Mouse (Mus musculus) layer of hippocampus, adult 2 months (tissue): ENCODE measurements around the gene Kmt2c. TPM values are rescaled to one million over a fixed set of nuclear protein-coding genes. Genes with fewer than 3 reads are reported as not detected.

Experiments used
- DNase-seq, 2 experiments: peaks; one replicate each; pipeline ENCODE4 v3.0.0; 2022; ENCODE audit warnings: low spot score in 2 of 2
- H3K27ac ChIP-seq: fragments of 200-600 bp; 2 replicates; pipeline ENCODE4 v1.8.1; 2022
- H3K4me3 ChIP-seq: fragments of 200-600 bp; 2 replicates; pipeline ENCODE4 v1.8.1; 2022; ENCODE audit warnings: mild to moderate bottlenecking
- CTCF ChIP-seq: fragments of 200-600 bp; conservative IDR thresholded peaks from 2 replicates; pipeline ENCODE4 v1.8.1; 2022; ENCODE audit warnings: antibody characterized with exemption, mild to moderate bottlenecking, moderate library complexity
- long read RNA-seq, 2 experiments: library from polyadenylated mRNA; stranded (forward); transcript quantifications; one replicate each; pipeline ENCODE4 v2.0.0; 2021; ENCODE audit warnings: borderline mapping rate in 2 of 2
- total RNA-seq, 2 experiments: library from RNA; stranded (reverse); gene quantifications; 2 replicates each; pipeline ENCODE4 v1.2.3; 2021

Gene Kmt2c
- 10 to 100 TPM; 79.3 to 89.9 TPM for total RNA-seq
- long read RNA-seq, experiment 1, partial matches to known transcripts = 3 of 4 reads
- long read RNA-seq, experiment 1, other reads (novel, unspliced or antisense) = 1 of 4 reads
- long read RNA-seq, experiment 2, partial matches to known transcripts = 3 of 5 reads
- long read RNA-seq, experiment 2, other reads (novel, unspliced or antisense) = 2 of 5 reads

DNA sequence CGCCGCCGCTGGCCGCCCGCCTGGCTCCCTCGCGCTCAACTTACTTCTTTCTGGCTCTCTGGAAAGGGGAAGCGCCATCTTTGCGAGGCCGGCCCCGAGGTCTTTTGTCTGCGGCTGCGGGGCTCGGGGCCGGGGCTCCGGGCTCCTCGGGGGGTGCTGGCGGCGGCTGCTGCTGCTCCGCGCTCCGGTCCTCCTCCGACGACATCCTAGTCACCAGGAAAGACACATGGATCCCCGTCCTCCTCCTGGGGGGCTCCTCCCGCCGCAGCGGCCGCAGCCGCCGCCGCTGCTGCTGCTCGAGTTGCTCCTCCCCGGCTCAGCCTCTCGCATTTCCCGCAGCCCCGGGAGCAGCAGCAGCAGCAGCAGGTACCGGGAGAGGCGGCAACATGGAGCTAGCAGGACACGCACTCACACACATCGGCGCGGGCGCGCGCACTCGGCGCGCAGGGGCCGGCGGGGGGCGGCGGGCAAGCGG, at the start of gene Kmt2c:
Gene Kmt2c (minus strand): TSS at position 438 of the 475 bp plus-strand sequence.
- H3K4me3 ChIP-seq = peak within 1 kb of the TSS; percentile 98
- peak within 1 kb of the TSS; percentile 99 for H3K27ac ChIP-seq
- DNase-seq = peak; percentile 74 to 81
- TF ChIP-seq CTCF = no peak

DNA sequence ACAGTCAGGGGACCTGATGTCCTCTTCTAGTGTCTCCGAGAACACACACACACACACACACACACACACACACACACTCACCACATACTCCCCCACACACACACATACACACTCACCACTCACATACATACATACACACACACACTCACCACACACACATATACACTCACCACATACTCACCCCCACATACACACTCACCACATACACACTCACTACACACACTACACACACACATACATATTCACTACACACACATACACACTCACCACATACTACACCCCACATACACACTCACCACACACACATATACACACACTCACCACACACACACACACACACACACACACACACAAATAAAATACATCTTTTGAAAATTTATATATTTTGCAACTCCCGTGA, 48.3 kb upstream of the Kmt2c start:
- TF ChIP-seq CTCF = no peak
- Histone ChIP-seq H3K27ac (no peak overlapping the region), H3K4me3 (no peak overlapping the region)
- DNase-seq = no peak

DNA sequence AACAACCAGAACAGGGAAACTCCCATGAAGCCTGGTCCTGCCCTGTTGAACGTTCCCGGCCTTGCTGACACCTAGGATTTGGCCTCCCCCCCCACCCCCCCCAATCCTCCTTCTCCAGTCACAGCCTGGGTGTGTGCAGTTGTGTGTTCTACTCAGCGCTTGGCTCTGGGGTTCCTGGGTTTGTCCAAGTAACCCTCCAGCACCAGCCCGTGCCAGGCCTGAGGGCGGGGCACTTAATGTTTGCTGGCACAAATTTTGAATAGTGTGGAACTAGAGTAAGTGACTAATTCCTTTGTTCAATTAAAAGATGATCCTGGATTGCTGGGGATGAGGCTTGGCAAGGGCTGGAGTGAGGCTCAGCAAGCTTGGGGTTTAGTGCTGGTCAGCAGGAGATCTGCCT, 46.0 kb upstream of the Kmt2c start:
- TF ChIP-seq CTCF = no peak
- Histone ChIP-seq H3K27ac (no peak overlapping the region), H3K4me3 (no peak overlapping the region)
- DNase-seq = no peak

DNA sequence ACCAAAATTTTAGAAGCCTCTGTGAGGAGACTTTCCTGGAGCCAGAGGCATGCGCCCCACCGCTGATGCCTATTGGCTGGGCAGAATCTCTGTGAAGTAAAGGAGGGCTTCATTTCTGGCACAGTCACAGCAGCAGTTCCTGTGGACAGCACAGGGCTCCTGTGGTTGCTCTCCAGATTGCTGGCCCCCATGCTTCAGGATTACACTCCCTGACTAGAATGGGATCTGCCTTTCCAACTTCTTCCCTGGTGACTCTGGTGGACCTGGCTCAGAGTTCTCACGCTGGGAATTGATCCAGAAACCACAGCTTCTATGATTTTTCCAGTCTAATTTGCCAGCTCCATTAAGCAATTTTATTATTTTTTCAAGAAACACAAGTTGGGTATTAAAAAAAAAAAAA, 45.5 kb upstream of the Kmt2c start:
- no peak overlapping the region for H3K27ac ChIP-seq
- TF ChIP-seq CTCF = no peak

DNA sequence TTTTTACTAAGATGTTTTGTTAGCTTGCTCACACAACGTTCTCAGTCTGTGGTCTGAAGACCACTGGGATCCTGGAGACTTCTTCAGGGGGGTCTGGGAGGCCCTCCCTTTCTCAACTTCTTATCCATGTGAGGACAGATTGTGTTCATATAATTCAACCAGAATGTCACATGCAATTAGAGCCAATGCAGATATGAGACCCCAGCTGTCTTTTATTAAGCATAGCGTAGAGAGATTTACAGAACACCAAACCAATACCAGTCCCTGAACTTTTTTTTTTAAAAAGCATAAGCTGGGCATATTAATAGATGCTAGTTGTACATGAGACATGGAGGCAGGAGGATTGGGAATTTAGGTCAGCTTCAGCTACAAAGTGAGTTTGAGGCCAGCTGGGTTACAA, 43.1 kb upstream of the Kmt2c start:
- no peak overlapping the region for H3K4me3 ChIP-seq
- TF ChIP-seq CTCF = no peak
- DNase-seq = no peak
- no peak overlapping the region for H3K27ac ChIP-seq

More for the DNA sequence above, 45.5 kb upstream of the Kmt2c start:
- no peak for DNase-seq
- H3K4me3 ChIP-seq = no peak overlapping the region

DNA sequence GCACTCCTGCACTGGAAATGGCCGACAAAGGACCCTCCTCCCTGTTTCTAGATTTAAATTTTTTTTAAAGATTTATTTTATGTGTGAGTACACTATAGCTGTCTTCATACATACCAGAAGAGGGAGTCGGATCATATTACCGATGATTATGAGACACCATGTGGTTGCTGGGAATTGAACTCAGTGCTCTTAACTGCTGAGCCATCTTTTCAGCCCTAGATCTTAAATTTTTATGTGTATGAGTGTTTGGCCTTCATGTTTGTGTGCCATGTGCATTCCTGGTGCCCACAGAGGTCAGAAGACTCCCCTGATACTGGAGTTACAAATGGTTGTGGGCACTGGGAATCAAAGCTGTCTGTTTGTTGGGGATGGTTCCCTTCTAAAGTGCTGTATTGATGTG, 42.3 kb upstream of the Kmt2c start:
- H3K27ac ChIP-seq = no peak overlapping the region
- DNase-seq = no peak
- H3K4me3 ChIP-seq = no peak overlapping the region
- no peak for TF ChIP-seq CTCF

DNA sequence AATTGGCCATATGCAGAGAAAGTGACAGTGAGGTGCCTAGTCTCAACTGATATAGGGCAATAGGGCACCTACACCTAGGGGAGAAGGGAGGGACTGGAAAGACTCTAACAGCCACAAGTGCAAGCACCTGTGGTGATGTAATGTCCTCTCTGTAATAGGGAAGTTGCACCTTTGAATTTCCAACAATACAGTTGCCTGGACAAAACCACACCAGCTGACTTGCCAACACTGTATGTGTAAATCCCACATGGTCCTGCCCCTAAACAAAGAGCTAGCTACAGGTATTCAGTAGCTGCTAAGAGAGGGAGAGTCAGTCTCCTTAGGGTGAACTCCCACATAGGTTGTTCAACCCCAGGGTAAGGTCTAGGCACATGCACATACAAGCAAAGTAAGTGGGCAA, 41.8 kb upstream of the Kmt2c start:
- no peak for TF ChIP-seq CTCF
- no peak for DNase-seq
- H3K27ac ChIP-seq = no peak overlapping the region
- H3K4me3 ChIP-seq = no peak overlapping the region

DNA sequence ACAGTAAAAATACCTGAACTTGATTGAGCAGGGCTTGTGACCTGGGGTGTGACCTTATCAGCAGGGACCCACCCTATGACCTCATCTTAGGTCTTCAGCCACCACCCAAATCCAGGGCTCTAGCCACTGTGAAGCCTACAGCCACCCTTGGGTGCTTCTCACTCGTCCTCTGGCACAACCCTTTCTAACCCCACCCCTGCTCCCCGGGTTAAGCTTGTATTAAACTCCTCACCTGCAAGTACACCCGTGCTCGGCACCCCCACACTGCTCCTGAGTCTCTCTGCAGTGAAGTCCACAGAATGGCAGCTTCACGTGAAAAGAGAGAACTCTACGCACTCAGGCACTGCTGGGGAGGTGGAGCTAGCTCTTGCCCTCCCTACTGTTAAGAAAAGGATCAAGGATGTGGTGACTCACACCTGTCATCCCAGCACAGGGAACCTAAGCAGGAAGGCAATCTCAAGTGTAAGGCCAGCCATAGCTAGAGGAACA, 38.4 kb upstream of the Kmt2c start:
- Histone ChIP-seq H3K4me3 (no peak overlapping the region), H3K27ac (no peak overlapping the region)
- TF ChIP-seq CTCF = no peak
- no peak for DNase-seq

DNA sequence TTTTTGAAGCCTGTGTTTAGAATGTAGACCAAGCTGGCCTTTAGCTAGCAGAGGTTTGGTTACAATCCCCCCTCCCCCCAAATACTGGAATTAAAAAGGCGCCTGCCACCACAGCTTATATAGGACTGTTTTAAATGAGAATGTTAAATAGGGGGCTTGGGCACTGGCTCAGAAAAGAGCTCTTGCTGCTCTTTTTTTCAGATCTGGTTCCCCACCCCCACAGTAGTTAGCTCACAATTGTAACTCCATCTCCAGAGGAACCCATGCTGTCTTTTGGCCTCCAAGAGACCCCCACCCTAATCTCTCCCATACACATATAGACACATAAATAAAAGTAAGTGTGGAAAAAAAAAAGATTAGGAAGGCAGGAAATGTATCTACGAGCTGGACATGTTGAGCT, 37.9 kb upstream of the Kmt2c start:
- no peak for DNase-seq
- H3K4me3 ChIP-seq = no peak overlapping the region
- H3K27ac ChIP-seq = no peak overlapping the region
- no peak for TF ChIP-seq CTCF

DNA sequence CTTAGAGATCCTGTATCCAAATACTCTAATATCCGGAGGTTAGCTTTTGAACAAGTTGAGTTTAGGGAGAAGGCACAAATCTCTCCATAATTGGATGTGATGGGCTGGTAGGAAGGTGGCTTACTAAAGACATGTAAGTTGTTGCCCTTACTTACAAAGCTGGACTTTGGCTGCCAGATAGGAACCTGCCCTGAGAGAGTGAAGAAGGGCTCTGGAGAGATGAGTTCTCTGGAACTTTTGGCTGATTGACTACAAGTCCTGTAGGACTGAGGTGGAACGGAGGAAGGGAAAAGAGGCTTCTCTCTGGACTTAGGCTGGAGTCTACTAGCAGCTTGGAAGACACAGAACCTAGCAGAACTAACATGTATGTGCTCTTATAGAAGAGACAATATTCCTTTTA, 37.0 kb upstream of the Kmt2c start:
- TF ChIP-seq CTCF = no peak
- H3K27ac ChIP-seq = no peak overlapping the region
- no peak overlapping the region for H3K4me3 ChIP-seq
- no peak for DNase-seq

DNA sequence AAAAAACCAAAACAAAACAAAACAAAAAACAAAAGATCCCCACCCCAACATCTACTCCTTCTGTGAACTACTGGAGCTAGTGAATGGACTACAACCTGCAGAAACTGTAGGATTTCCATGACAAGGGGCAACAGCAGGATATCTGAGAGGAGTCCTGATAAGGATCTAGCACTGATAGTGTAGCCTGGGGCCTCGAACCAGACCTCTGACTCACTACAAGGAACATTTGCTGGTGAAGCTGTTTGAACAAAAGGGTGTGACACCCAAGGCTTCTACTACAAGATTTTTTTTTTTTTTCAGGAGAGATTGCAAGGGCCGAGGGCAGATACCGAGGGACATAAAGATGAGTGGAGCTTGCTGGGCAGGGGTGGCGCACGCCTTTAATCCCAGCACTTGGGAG, 34.7 kb upstream of the Kmt2c start:
- H3K4me3 ChIP-seq = no peak overlapping the region
- TF ChIP-seq CTCF = no peak
- DNase-seq = no peak
- H3K27ac ChIP-seq = no peak overlapping the region

DNA sequence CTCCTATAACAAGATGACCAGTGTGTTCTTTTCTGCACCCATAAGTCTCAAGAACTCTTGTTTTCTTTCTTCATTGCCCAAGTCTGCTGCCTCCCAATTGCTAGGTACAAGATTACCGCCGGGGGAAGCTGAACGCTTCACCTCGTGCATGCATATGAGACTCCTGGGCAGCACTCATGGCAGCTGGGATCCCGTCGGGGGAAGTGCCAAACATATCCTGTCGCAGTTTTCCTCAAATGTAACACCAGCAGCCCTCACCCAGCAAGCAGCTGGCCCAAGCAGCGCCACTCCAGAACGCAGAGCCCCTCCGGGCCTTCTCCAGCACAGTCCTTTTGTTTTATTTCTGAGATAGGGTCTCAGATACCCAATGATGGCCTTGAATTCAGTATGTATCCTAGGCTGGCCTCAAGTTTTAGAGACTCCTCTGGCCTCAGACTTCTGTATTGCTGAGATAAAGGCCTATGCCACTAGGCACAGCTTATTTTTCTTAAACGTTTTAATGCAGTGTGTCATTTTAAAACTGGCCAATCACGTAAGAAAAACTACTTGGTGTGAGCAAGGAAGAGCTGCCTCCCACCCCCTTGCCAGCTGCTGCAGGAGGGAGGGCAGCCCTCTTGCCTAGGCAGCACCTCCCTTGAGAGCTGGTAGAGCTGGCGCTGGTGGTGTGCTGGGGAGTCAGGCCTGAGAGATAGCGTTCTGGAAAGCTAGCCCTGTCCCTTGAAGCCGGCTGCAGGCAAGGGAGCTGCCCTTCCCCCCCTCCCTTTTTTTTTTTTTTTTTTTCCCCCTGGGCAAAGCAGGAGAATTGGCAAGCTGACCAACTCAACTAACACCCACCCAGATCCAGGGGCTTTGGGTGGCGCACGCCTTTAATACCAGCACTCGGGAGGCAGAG, 33.9 kb upstream of the Kmt2c start:
- DNase-seq = no peak

DNA sequence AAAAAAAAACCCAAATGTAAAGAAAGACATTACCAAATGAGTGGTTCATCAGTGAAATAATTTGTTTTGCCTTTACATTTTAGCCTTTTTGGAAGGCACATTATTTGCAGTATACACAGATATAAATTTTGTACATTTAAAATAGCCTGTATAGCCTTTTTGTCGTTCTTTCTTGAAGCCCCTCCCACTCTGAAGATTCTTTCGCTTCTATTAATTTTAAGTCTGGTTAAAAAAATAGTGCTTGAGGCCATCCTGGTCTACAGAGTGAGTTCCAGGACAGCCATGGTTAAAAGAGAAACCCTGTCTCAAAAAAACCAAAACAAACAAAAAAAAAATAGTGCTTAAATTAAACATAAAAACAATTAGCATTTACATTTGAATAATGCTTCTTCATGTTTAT, 32.0 kb upstream of the Kmt2c start:
- Histone ChIP-seq H3K4me3 (peak overlapping the region; percentile 83), H3K27ac (peak overlapping the region; percentile 99)
- no peak for TF ChIP-seq CTCF
- no peak for DNase-seq

More for the DNA sequence above, 33.9 kb upstream of the Kmt2c start:
- no peak overlapping the region for H3K27ac ChIP-seq
- H3K4me3 ChIP-seq = no peak overlapping the region
- TF ChIP-seq CTCF = no peak
